Mouse (Mus musculus) Muller cell, postnatal 12 days (primary cell): Measurements from ENCODE around the gene Aqp7.
"Not testable (repeated sequence)": the region's sequence is repeated elsewhere in the genome, so short reads cannot be mapped to it uniquely, and the experiment has no call there.

Experiments used
- DNase-seq: peaks from one replicate; pipeline ENCODE4 v3.0.0-alpha.2; 2015; ENCODE audit errors: inconsistent ontology term

The Aqp7 gene

GRCm38 (mm10) chr4:41047524-41048271 is at the start of gene Aqp7:
Aqp7 (minus strand) TSS chr4:41048139.
- DNase-seq = no peak

- no peak for DNase-seq
Observed at GRCm38 (mm10) chr4:41097381-41097780, 49.4 kb upstream of the Aqp7 start.

- no peak for DNase-seq
Observed at GRCm38 (mm10) chr4:41096794-41097193, 48.9 kb upstream of the Aqp7 start.

GRCm38 (mm10) chr4:41096169-41096568 is 48.2 kb upstream of the Aqp7 start:
- no peak for DNase-seq

- peak; percentile 31 for DNase-seq
Observed at GRCm38 (mm10) chr4:41094361-41094760, 46.4 kb upstream of the Aqp7 start.

- DNase-seq = no peak
Observed at GRCm38 (mm10) chr4:41092958-41093357, 45.0 kb upstream of the Aqp7 start.

- no peak for DNase-seq
Observed at GRCm38 (mm10) chr4:41091391-41091790, 43.5 kb upstream of the Aqp7 start.

GRCm38 (mm10) chr4:41089705-41090104 is 41.8 kb upstream of the Aqp7 start:
- no peak for DNase-seq

GRCm38 (mm10) chr4:41089189-41089588 is 41.2 kb upstream of the Aqp7 start:
- DNase-seq = no peak

- DNase-seq = no peak
Observed at GRCm38 (mm10) chr4:41087459-41088298, 39.7 kb upstream of the Aqp7 start.

- DNase-seq = no peak
Observed at GRCm38 (mm10) chr4:41086947-41087346, 39.0 kb upstream of the Aqp7 start.

- no peak for DNase-seq
Observed at GRCm38 (mm10) chr4:41084819-41085218, 36.9 kb upstream of the Aqp7 start.

GRCm38 (mm10) chr4:41082803-41083202 is 34.9 kb upstream of the Aqp7 start:
- not testable (repeated sequence) for DNase-seq

GRCm38 (mm10) chr4:41081733-41082132 is 33.8 kb upstream of the Aqp7 start:
- no peak for DNase-seq

GRCm38 (mm10) chr4:41078726-41079125 is 30.8 kb upstream of the Aqp7 start:
- DNase-seq = no peak

- no peak for DNase-seq
Observed at GRCm38 (mm10) chr4:41074461-41074860, 26.5 kb upstream of the Aqp7 start.

- DNase-seq = no peak
Observed at GRCm38 (mm10) chr4:41073008-41073817, 25.3 kb upstream of the Aqp7 start.

- DNase-seq = no peak
Observed at GRCm38 (mm10) chr4:41071500-41072429, 23.8 kb upstream of the Aqp7 start.

- no peak for DNase-seq
Observed at GRCm38 (mm10) chr4:41065196-41065595, 17.3 kb upstream of the Aqp7 start.

GRCm38 (mm10) chr4:41063894-41064673 is 16.1 kb upstream of the Aqp7 start:
- no peak for DNase-seq
